Mouse (Mus musculus): Measurements from ENCODE around the gene Nemp2.

Nemp2 gene

GRCm38 (mm10) chr1:52630248-52630936 lies at the start of gene Nemp2:
Nemp2 (plus strand) TSS chr1:52630703.
- DNase-seq (ENCODE audit: low spot score), result peak; percentile 89

- no peak for DNase-seq (ENCODE audit: low spot score)
Observed at GRCm38 (mm10) chr1:52581744-52582143, 48.8 kb upstream of the Nemp2 start.

GRCm38 (mm10) chr1:52582866-52583265 lies 47.6 kb upstream of the Nemp2 start:
- no peak for DNase-seq (ENCODE audit: low spot score)

GRCm38 (mm10) chr1:52596982-52597646 lies 33.4 kb upstream of the Nemp2 start:
- DNase-seq (ENCODE audit: low spot score), result peak; percentile 26

GRCm38 (mm10) chr1:52597761-52598160 lies 32.7 kb upstream of the Nemp2 start:
- DNase-seq (ENCODE audit: low spot score), result no peak

GRCm38 (mm10) chr1:52598361-52598760 lies 32.1 kb upstream of the Nemp2 start:
- no peak for DNase-seq (ENCODE audit: low spot score)

- no peak for DNase-seq (ENCODE audit: low spot score)
Observed at GRCm38 (mm10) chr1:52601496-52601895, 29.0 kb upstream of the Nemp2 start.

- no peak for DNase-seq (ENCODE audit: low spot score)
Observed at GRCm38 (mm10) chr1:52607700-52608099, 22.8 kb upstream of the Nemp2 start.

GRCm38 (mm10) chr1:52608486-52608885 lies 22.0 kb upstream of the Nemp2 start:
- DNase-seq (ENCODE audit: low spot score), result no peak

GRCm38 (mm10) chr1:52618217-52618616 lies 12.3 kb upstream of the Nemp2 start:
- no peak for DNase-seq (ENCODE audit: low spot score)

GRCm38 (mm10) chr1:52620442-52620841 lies 10.1 kb upstream of the Nemp2 start:
- no peak for DNase-seq (ENCODE audit: low spot score)

GRCm38 (mm10) chr1:52630937-52631299 lies 415 bp downstream of the Nemp2 start:
- DNase-seq (ENCODE audit: low spot score), result no peak

- DNase-seq (ENCODE audit: low spot score), result no peak
Observed at GRCm38 (mm10) chr1:52631570-52631969, 1.1 kb downstream of the Nemp2 start.

GRCm38 (mm10) chr1:52634251-52634650 lies 3.7 kb downstream of the Nemp2 start:
- DNase-seq (ENCODE audit: low spot score), result no peak

- DNase-seq (ENCODE audit: low spot score), result no peak
Observed at GRCm38 (mm10) chr1:52635932-52636331, 5.4 kb downstream of the Nemp2 start.

- no peak for DNase-seq (ENCODE audit: low spot score)
Observed at GRCm38 (mm10) chr1:52638101-52638500, 7.6 kb downstream of the Nemp2 start.

GRCm38 (mm10) chr1:52639090-52639489 lies 8.6 kb downstream of the Nemp2 start:
- DNase-seq (ENCODE audit: low spot score), result no peak

GRCm38 (mm10) chr1:52640266-52640665 lies 9.8 kb downstream of the Nemp2 start:
- no peak for DNase-seq (ENCODE audit: low spot score)

GRCm38 (mm10) chr1:52640736-52641135 lies 10.2 kb downstream of the Nemp2 start:
- DNase-seq (ENCODE audit: low spot score), result no peak

- DNase-seq (ENCODE audit: low spot score), result peak; percentile 78
Observed at GRCm38 (mm10) chr1:52648153-52649027, 17.9 kb downstream of the Nemp2 start.

- DNase-seq (ENCODE audit: low spot score), result no peak
Observed at GRCm38 (mm10) chr1:52650066-52650465, 19.6 kb downstream of the Nemp2 start.

- peak; percentile 62 for DNase-seq (ENCODE audit: low spot score)
Observed at GRCm38 (mm10) chr1:52652601-52653253, 22.2 kb downstream of the Nemp2 start.
